Mouse (Mus musculus) intestine, postnatal 0 days (tissue): ENCODE measurements around the gene Rnase13. TPM values are rescaled to one million over a fixed set of nuclear protein-coding genes. Genes with fewer than 3 reads are reported as not detected.

ENCODE experiments used
- ATAC-seq: fragments of 200-750 bp; cut with Nextera tagmentation; 2 replicates; pipeline ENCODE4 v1.8.0; 2017; ENCODE audit warnings: mild to moderate bottlenecking, moderate TSS enrichment, moderate library complexity
- H3K27ac ChIP-seq: fragments of 300-500 bp; sonication (generic); 2 replicates; pipeline ENCODE4 v1.5.1; 2014; ENCODE audit warnings: mild to moderate bottlenecking, low read depth, low read length, moderate library complexity
- H3K27me3 ChIP-seq: fragments of 300-500 bp; sonication (generic); replicated peaks from 2 replicates; pipeline ENCODE4 v1.6.1; 2014; ENCODE audit warnings: low read length, mixed read lengths; ENCODE audit not compliant: control insufficient read depth, insufficient read depth
- H3K36me3 ChIP-seq: fragments of 300-500 bp; sonication (generic); 2 replicates; pipeline ENCODE4 v1.6.1; 2014; ENCODE audit warnings: mild to moderate bottlenecking, moderate library complexity; ENCODE audit not compliant: control insufficient read depth, insufficient read depth
- H3K4me1 ChIP-seq: fragments of 300-500 bp; sonication (generic); replicated peaks from 2 replicates; pipeline ENCODE4 v1.6.1; 2014; ENCODE audit warnings: antibody characterized with exemption, low read length, mixed read lengths; ENCODE audit not compliant: control insufficient read depth, insufficient read depth
- H3K4me2 ChIP-seq: fragments of 300-500 bp; sonication (generic); replicated peaks from 2 replicates; pipeline ENCODE4 v1.6.1; 2014; ENCODE audit warnings: low read depth, mild to moderate bottlenecking, moderate library complexity
- H3K4me3 ChIP-seq: fragments of 300-500 bp; sonication (generic); 2 replicates; pipeline ENCODE4 v1.5.1; 2014; ENCODE audit warnings: low read depth, low read length
- H3K9ac ChIP-seq: fragments of 300-500 bp; sonication (generic); 2 replicates; pipeline ENCODE4 v1.6.1; 2014; ENCODE audit warnings: mild to moderate bottlenecking, low read depth, low read length
- H3K9me3 ChIP-seq: fragments of 300-500 bp; sonication (generic); 2 replicates; pipeline ENCODE4 v1.6.1; 2016; ENCODE audit warnings: mixed run types; ENCODE audit not compliant: control insufficient read depth
- CTCF ChIP-seq: sonication (generic); IDR thresholded peaks from 2 replicates; pipeline ENCODE4 v1.5.1; 2016; ENCODE audit warnings: low read depth, mild to moderate bottlenecking, control low read depth, antibody characterized with exemption, moderate library complexity
- WGBS: fragments of 180-500 bp; shearing (Covaris S2); extraction: QIAGEN DNeasy Blood & Tissue Kit; methylation state at CpG from one replicate; pipeline ENCODE4 v1.1.7; 2014; 5-methylcytosine and 5-hydroxymethylcytosine counted together
- polyA plus RNA-seq: library from polyadenylated mRNA; unstranded; fragments of >200 nt; fragmentation: Nextera tagmentation; extraction: Ambion mirVana; gene quantifications from 2 replicates; pipeline ENCODE4 v1.2.1, GENCODE M21; 2015

The Rnase13 gene
- polyA plus RNA-seq, 1 experiment from 2014 or later, result not detected

- H3K4me2 ChIP-seq, result no peak overlapping the region
- H3K4me3 ChIP-seq, result no peak overlapping the region
- ATAC-seq, result no peak
- H3K27ac ChIP-seq, result no peak overlapping the region
- no peaks in the 10 kb centered on the region for H3K4me1 ChIP-seq
- TF ChIP-seq CTCF, result no peak
- WGBS, result 93% methylated on average over 11 of the region's 11 CpGs
- no peaks in the 10 kb centered on the region for H3K27me3 ChIP-seq
- peaks cover 18% of the 10 kb centered on the region; the same call in 1 of the 2 replicates for H3K36me3 ChIP-seq
- H3K9me3 ChIP-seq, result no peaks in the 10 kb centered on the region
- no peak overlapping the region for H3K9ac ChIP-seq
These were observed 16.5 kb downstream of the Rnase13 start for GRCm38 (mm10) chr14:51906102-51906501.

GRCm38 (mm10) chr14:51904706-51905105 lies 17.9 kb downstream of the Rnase13 start:
- WGBS, result 68% methylated on average over 7 of the region's 7 CpGs

DNA sequence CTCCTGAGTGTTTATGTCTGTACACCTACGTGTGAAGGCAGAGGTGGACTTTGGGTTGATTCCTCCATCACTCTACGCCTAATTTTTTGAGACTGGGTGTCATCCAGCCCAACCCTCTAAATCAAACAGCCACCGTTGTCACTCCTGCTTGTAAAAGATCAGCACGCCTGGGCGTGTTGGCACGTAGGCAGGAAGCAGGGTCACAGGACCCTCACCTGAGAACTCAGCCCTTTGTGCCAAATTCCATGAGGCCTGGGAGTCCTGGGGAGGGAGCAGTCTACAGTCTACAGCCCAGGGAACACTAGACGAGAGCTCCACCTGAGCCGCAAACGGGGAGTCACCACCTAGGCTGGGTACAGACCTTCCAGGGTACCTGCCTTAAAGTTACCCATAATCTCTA lies 18.8 kb downstream of the Rnase13 start:
- Histone ChIP-seq H3K4me2 (no peak overlapping the region), H3K9me3 (no peaks in the 10 kb centered on the region), H3K9ac (no peak overlapping the region), H3K4me3 (no peak overlapping the region), H3K27ac (no peak overlapping the region), H3K27me3 (no peaks in the 10 kb centered on the region), H3K4me1 (no peaks in the 10 kb centered on the region), H3K36me3 (peaks cover 7% of the 10 kb centered on the region; the same call in 1 of the 2 replicates)
- no peak for ATAC-seq
- 49% methylated on average over 9 of the region's 9 CpGs for WGBS
- no peak for TF ChIP-seq CTCF

More at GRCm38 (mm10) chr14:51904706-51905105, 17.9 kb downstream of the Rnase13 start:
- H3K4me1 ChIP-seq, result no peaks in the 10 kb centered on the region
- H3K27me3 ChIP-seq, result no peaks in the 10 kb centered on the region
- TF ChIP-seq CTCF, result peak; percentile 63
- no peak overlapping the region for H3K9ac ChIP-seq
- H3K36me3 ChIP-seq, result peaks cover 9% of the 10 kb centered on the region; the same call in 1 of the 2 replicates
- ATAC-seq, result no peak
- H3K27ac ChIP-seq, result no peak overlapping the region
- no peaks in the 10 kb centered on the region for H3K9me3 ChIP-seq
- no peak overlapping the region for H3K4me3 ChIP-seq
- H3K4me2 ChIP-seq, result no peak overlapping the region

DNA sequence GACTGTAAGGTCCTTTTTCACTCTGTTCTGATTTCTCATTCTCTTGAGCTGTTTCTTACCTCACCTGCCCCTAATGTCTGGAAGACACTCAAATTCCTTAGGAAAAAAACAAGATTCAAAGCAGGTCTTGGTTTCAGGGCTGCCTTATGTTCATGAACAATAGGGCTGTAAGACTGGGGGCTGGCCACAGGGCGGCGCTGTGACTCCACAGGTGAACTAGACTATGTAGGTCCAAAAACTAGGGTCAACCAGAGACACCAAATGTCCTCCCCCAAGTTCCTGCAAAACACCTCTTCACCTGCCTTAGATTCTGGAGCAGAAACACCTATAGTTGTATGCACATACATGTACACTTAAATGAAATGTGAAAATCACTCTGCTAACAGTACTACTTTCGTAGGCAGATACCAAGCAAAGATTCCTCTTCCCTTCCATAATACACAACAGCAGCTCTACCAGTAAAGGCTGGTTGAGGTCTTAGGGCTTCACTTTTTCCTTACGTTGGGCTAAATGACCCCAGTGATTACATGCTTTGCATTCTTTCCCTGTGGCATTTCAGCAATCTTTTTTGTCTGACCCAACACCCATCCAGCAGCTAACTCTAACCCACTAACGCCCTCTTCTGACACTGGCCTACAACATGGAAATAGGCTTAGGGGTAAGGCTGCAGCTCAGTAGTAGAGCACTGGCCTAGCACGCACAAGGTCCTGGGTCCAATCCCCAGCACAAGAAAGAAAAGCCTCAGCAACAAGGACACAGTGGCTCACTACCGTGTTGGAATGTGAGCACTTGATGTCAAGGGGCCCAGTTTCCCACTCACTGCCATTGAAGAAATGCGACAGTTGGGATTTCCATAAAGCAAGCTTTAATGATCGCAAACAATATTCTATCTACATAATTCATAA lies 19.5 kb downstream of the Rnase13 start:
- WGBS, result 51% methylated on average over 9 of the region's 9 CpGs
- H3K9me3 ChIP-seq, result no peaks in the 10 kb centered on the region
- 0 out of 2 replicates have a peak, but pooled peaks have one; percentile 50 for ATAC-seq
- H3K27ac ChIP-seq, result no peak overlapping the region
- H3K4me2 ChIP-seq, result no peak overlapping the region
- no peak overlapping the region for H3K4me3 ChIP-seq
- 0 out of 2 replicates have a peak, but pooled peaks cover 7% of the 10 kb centered on the region for H3K36me3 ChIP-seq
- H3K27me3 ChIP-seq, result no peaks in the 10 kb centered on the region
- H3K4me1 ChIP-seq, result no peaks in the 10 kb centered on the region
- no peak overlapping the region for H3K9ac ChIP-seq
- TF ChIP-seq CTCF, result peak; percentile 95

DNA sequence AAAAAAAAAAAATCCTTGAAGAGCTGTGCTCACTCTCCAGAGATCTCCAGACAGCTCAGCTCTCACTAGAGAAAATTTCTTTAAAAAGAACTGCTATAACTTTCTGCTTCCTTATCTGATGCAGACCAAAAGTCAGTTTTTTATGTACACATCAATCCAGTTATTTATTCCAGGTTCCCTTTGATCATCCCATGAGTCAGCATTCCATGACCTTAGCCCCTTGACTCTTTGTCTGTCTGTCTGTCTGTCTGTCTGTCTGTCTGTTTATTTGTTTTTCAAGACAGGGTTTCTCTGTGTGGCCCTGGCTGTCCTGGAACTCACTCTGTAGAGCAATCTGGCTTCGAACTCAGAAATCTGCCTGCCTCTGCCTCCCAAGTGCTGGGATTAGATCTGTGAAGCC lies 23.2 kb downstream of the Rnase13 start:
- Histone ChIP-seq H3K36me3 (peaks cover 6% of the 10 kb centered on the region; the same call in 1 of the 2 replicates), H3K27me3 (no peaks in the 10 kb centered on the region), H3K9ac (no peak overlapping the region), H3K4me1 (no peaks in the 10 kb centered on the region), H3K27ac (no peak overlapping the region), H3K4me3 (no peak overlapping the region), H3K4me2 (no peak overlapping the region), H3K9me3 (no peaks in the 10 kb centered on the region)
- 91% methylated on average over 1 of the region's 1 CpGs for WGBS
- no peak for ATAC-seq
- no peak for TF ChIP-seq CTCF

DNA sequence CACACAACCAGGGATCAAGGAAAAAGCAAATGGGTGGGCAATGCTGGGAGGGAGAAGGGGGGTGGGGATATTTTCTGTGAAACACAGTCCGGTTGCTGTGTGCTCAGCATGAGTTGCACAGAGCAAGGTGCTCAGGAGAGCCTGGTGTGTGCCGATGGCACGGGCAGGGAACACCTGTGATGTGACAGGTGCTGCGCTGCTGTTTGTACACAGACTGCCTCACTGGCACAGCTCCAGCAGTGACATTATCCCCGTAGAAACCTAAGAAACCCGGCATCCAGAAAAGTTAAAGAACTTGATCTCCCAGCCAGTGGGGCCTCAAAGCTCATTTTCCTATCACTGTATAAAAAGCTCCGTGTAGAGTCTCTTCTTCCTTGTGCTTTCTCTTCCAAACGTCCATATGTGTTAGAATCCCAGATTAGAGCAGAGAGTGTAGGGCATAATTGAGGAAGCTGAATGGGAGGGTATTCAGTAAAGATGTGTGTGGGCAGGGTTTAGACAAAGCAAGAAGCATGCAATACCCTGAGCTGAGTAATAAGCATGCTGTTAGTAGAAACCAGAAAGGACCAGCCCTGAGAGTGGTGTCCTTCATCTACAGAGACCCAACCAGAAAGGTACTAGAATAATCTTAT lies 25.9 kb downstream of the Rnase13 start:
- Histone ChIP-seq H3K4me1 (no peaks in the 10 kb centered on the region), H3K36me3 (peaks cover 15% of the 10 kb centered on the region), H3K4me2 (0 out of 2 replicates have a peak overlapping the region, but pooled peaks have one; percentile 35), H3K4me3 (no peak overlapping the region), H3K27ac (no peak overlapping the region), H3K27me3 (no peaks in the 10 kb centered on the region), H3K9me3 (no peaks in the 10 kb centered on the region), H3K9ac (no peak overlapping the region)
- no peak for TF ChIP-seq CTCF
- peak; percentile 55 for ATAC-seq
- WGBS, result 46% methylated on average over 8 of the region's 8 CpGs
